ENCODE assay signal across 8 mouse cellular contexts in genomic region chrX:37085665-37086064, GRCm38 (mm10). TPM values are rescaled to one million over a fixed set of nuclear protein-coding genes. Genes with fewer than 3 reads are reported as not detected.
DNase-seq lines count a peak whose midpoint lies in the region; ATAC-seq lines count a peak whose summit lies in the region.

No protein-coding gene starts in this region.

- no peaks in the 10 kb centered on the region for H3K4me1 ChIP-seq in neural tube, embryonic 11.5 days (ENCODE audit: control insufficient read depth, insufficient read depth, low read length)
- peaks cover 6% of the 10 kb centered on the region for H3K4me1 ChIP-seq in forebrain, embryonic 10.5 days
- 0 out of 2 replicates have a peak, but pooled peaks cover 2% of the 10 kb centered on the region for H3K4me1 ChIP-seq in liver, embryonic 11.5 days (replicated peaks; ENCODE audit: control insufficient read depth, insufficient read depth, low read length)
- no peaks in the 10 kb centered on the region for H3K4me1 ChIP-seq in stomach, embryonic 15.5 days

- peak overlapping the region; percentile 22 for H3K9ac ChIP-seq in neural tube, embryonic 11.5 days (ENCODE audit: low read length)
- H3K9ac ChIP-seq in liver, embryonic 11.5 days (ENCODE audit: low read depth, low read length): peak overlapping the region; percentile 56; the same call in 1 of the 2 replicates
- H3K9ac ChIP-seq in stomach, embryonic 15.5 days: no peak overlapping the region; the same call in 1 of the 2 replicates

- ATAC-seq in neural tube, embryonic 11.5 days (ENCODE audit: insufficient read depth, low FRiP score, low TSS enrichment): no peak
- ATAC-seq in liver, embryonic 11.5 days (replicated peaks; ENCODE audit: low FRiP score): peak; percentile 61
- ATAC-seq in stomach, embryonic 15.5 days (ENCODE audit: insufficient read depth, low FRiP score, low read depth): no peak

- no peaks in the 10 kb centered on the region; the same call in 1 of the 2 replicates for H3K36me3 ChIP-seq in neural tube, embryonic 11.5 days (ENCODE audit: control insufficient read depth, insufficient read depth, low read length)
- H3K36me3 ChIP-seq in forebrain, embryonic 10.5 days (replicated peaks): peaks cover 30% of the 10 kb centered on the region
- H3K36me3 ChIP-seq in liver, embryonic 11.5 days (ENCODE audit: control insufficient read depth, insufficient read depth, low read length): peaks cover 7% of the 10 kb centered on the region
- 0 out of 2 replicates have a peak, but pooled peaks cover 2% of the 10 kb centered on the region for H3K36me3 ChIP-seq in stomach, embryonic 15.5 days

- 29% methylated on average over 9 of the region's 9 CpGs for WGBS in neural tube, embryonic 11.5 days
- 24% methylated on average over 9 of the region's 9 CpGs for WGBS in forebrain, embryonic 10.5 days
- WGBS in liver, embryonic 11.5 days: 25% methylated on average over 9 of the region's 9 CpGs
- WGBS in stomach, embryonic 15.5 days: 24% methylated on average over 9 of the region's 9 CpGs

- H3K27ac ChIP-seq in neural tube, embryonic 11.5 days (ENCODE audit: low read depth, low read length): no peak overlapping the region
- H3K27ac ChIP-seq in forebrain, embryonic 10.5 days: peak overlapping the region; percentile 92
- peak overlapping the region; percentile 87 for H3K27ac ChIP-seq in liver, embryonic 11.5 days (ENCODE audit: low read depth, low read length)
- H3K27ac ChIP-seq in stomach, embryonic 15.5 days: peak overlapping the region; percentile 91

- peak overlapping the region; percentile 56 for H3K4me3 ChIP-seq in neural tube, embryonic 11.5 days (ENCODE audit: low read depth, low read length)
- peak overlapping the region; percentile 68 for H3K4me3 ChIP-seq in forebrain, embryonic 10.5 days
- H3K4me3 ChIP-seq in liver, embryonic 11.5 days (ENCODE audit: low read depth, low read length): peak overlapping the region; percentile 60
- peak overlapping the region; percentile 55 for H3K4me3 ChIP-seq in stomach, embryonic 15.5 days (replicated peaks)

- H3K27me3 ChIP-seq in neural tube, embryonic 11.5 days (ENCODE audit: control insufficient read depth, insufficient read depth, low read length): no peaks in the 10 kb centered on the region
- H3K27me3 ChIP-seq in forebrain, embryonic 10.5 days (ENCODE audit: poor library complexity, severe bottlenecking): no peaks in the 10 kb centered on the region
- no peaks in the 10 kb centered on the region for H3K27me3 ChIP-seq in liver, embryonic 11.5 days (replicated peaks; ENCODE audit: control insufficient read depth, insufficient read depth, low read length)
- no peaks in the 10 kb centered on the region for H3K27me3 ChIP-seq in stomach, embryonic 15.5 days (replicated peaks)

- DNase-seq in neural tube, embryonic 11.5 days (ENCODE audit: low spot score): no peak
- DNase-seq in neural tube, embryonic 10.5 days (ENCODE audit: extremely low spot score, low spot score): no peak
- DNase-seq in forebrain, embryonic 10.5 days (ENCODE audit: extremely low spot score, low spot score): no peak
- no peak for DNase-seq in liver, embryonic 11.5 days (ENCODE audit: low spot score)
- DNase-seq in natural killer cell, adult 2 months (ENCODE audit: low spot score in 2 of 2): no peak
- no peak for DNase-seq in frontal cortex, postnatal 10 days (ENCODE audit: low spot score in 2 of 2)
- no peak for DNase-seq in cerebellum, adult 9-10 months

- peak overlapping the region; percentile 22 for H3K4me2 ChIP-seq in neural tube, embryonic 11.5 days (ENCODE audit: low read depth)
- peak overlapping the region; percentile 52 for H3K4me2 ChIP-seq in liver, embryonic 11.5 days
- H3K4me2 ChIP-seq in stomach, embryonic 15.5 days: peak overlapping the region; percentile 43

- H3K9me3 ChIP-seq in neural tube, embryonic 11.5 days (ENCODE audit: control insufficient read depth, low read length): no peaks in the 10 kb centered on the region
- no peaks in the 10 kb centered on the region for H3K9me3 ChIP-seq in forebrain, embryonic 10.5 days
- no peaks in the 10 kb centered on the region for H3K9me3 ChIP-seq in liver, embryonic 11.5 days (ENCODE audit: control insufficient read depth, low read length)
- no peaks in the 10 kb centered on the region for H3K9me3 ChIP-seq in stomach, embryonic 15.5 days

RNA-seq across cellular contexts. Expression of gene Rpl39, which starts 0.5 kb away (rescaled TPM):
- polyA plus RNA-seq in neural tube, embryonic 11.5 days (2014; fragmentation: Nextera tagmentation; extraction: Ambion mirVana): 444 and 447 TPM in 2 replicates
- 489 and 493 TPM in 2 replicates for polyA plus RNA-seq in forebrain, embryonic 10.5 days (2016; fragmentation: Nextera tagmentation; extraction: Ambion mirVana)
- 683 and 708 TPM in 2 replicates for polyA plus RNA-seq in liver, embryonic 11.5 days (2014; fragmentation: Nextera tagmentation; extraction: Ambion mirVana)
- polyA plus RNA-seq in stomach, embryonic 15.5 days (2015; fragmentation: Nextera tagmentation; extraction: Ambion mirVana): 527 and 550 TPM in 2 replicates

RNA-seq across cellular contexts. Expression of gene Upf3b, which starts 24.5 kb away (rescaled TPM):
- 15.1 and 18.8 TPM in 2 replicates for polyA plus RNA-seq in neural tube, embryonic 11.5 days (2014; fragmentation: Nextera tagmentation; extraction: Ambion mirVana)
- 23.7 and 23.9 TPM in 2 replicates for polyA plus RNA-seq in forebrain, embryonic 10.5 days (2016; fragmentation: Nextera tagmentation; extraction: Ambion mirVana)
- 16.1 and 20.9 TPM in 2 replicates for polyA plus RNA-seq in liver, embryonic 11.5 days (2014; fragmentation: Nextera tagmentation; extraction: Ambion mirVana)
- 22.3 and 23.6 TPM in 2 replicates for polyA plus RNA-seq in stomach, embryonic 15.5 days (2015; fragmentation: Nextera tagmentation; extraction: Ambion mirVana)

RNA-seq across cellular contexts. Expression of gene Sowahd, which starts 37.0 kb away (rescaled TPM):
- polyA plus RNA-seq in neural tube, embryonic 11.5 days (2014; fragmentation: Nextera tagmentation; extraction: Ambion mirVana): not detected in 2 replicates
- not detected in 2 replicates for polyA plus RNA-seq in forebrain, embryonic 10.5 days (2016; fragmentation: Nextera tagmentation; extraction: Ambion mirVana)
- polyA plus RNA-seq in liver, embryonic 11.5 days (2014; fragmentation: Nextera tagmentation; extraction: Ambion mirVana): 0.21 and 0.34 TPM in 2 replicates
- polyA plus RNA-seq in stomach, embryonic 15.5 days (2015; fragmentation: Nextera tagmentation; extraction: Ambion mirVana): 0.10 and 0.17 TPM in 2 replicates

RNA-seq across cellular contexts. Expression of gene Nkap, which starts 40.9 kb away (rescaled TPM):
- polyA plus RNA-seq in neural tube, embryonic 11.5 days (2014; fragmentation: Nextera tagmentation; extraction: Ambion mirVana): 21.5 and 22.8 TPM in 2 replicates
- polyA plus RNA-seq in forebrain, embryonic 10.5 days (2016; fragmentation: Nextera tagmentation; extraction: Ambion mirVana): 19.6 and 21.2 TPM in 2 replicates
- 19.0 and 19.9 TPM in 2 replicates for polyA plus RNA-seq in liver, embryonic 11.5 days (2014; fragmentation: Nextera tagmentation; extraction: Ambion mirVana)
- 14.1 and 14.6 TPM in 2 replicates for polyA plus RNA-seq in stomach, embryonic 15.5 days (2015; fragmentation: Nextera tagmentation; extraction: Ambion mirVana)
